Mouse (Mus musculus) thymus, adult 2 months (tissue): Measurements from ENCODE around the gene Tas1r1.

Source experiments
- CTCF ChIP-seq: fragments of 200-500 bp; IDR thresholded peaks from 2 replicates; pipeline ENCODE4 v1.5.1; 2012; ENCODE audit warnings: mild to moderate bottlenecking, control low read depth, low read length, moderate library complexity, borderline replicate concordance; ENCODE audit not compliant: control insufficient read depth, poor library complexity, insufficient read depth; ENCODE audit errors: extremely low read depth
- POLR2A ChIP-seq: fragments of 200-500 bp; IDR thresholded peaks from 2 replicates; pipeline ENCODE4 v1.6.1; 2012; ENCODE audit warnings: mild to moderate bottlenecking, low read length, control low read depth, moderate library complexity; ENCODE audit not compliant: control insufficient read depth, poor library complexity, insufficient read depth; ENCODE audit errors: extremely low read depth

- TF ChIP-seq CTCF (no peak), POLR2A (no peak)
Measured at GRCm38 (mm10) chr4:152070494-152071396, 32.4 kb upstream of the Tas1r1 start.
